Mouse (Mus musculus) thymus, postnatal 10 days (tissue): Measurements from ENCODE around the gene Ddias.
A peak's percentile ranks its signal among the peaks of the same experiment; 100 is the strongest.
"Not testable (repeated sequence)": the region's sequence is repeated elsewhere in the genome, so short reads cannot be mapped to it uniquely, and the experiment has no call there.

ENCODE experiments used
- DNase-seq, 2 experiments: peaks; one replicate each; pipeline ENCODE4 v3.0.0; 2021; ENCODE audit warnings: low spot score in 2 of 2

Gene Ddias

DNA sequence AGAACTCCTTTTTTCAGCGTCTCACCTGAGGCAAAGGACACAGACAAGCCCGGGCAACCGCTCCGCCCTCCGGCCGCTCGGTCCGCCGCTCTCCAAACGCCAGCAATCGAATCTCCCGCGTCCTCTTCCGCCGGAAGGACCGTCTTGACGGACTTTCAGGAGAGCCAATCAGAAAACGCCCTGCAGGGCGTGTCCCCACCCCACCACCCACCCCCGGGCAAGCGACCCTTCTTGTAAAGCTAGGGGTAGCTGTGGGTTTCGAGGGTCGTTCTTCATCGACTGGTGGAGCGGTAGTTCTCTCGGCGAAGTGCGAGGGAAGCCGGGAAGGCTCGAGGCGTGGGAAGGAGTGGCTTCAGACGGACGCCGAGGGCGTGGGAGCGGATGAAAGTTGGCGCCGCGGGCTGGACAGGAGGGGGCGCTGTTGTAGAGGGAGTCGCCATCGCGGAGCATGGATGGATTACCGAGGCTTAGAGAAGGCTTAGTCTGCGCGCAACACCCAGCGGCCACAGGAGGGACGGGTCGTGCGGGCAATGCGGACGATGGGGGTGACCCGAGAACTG is at the start of gene Ddias, which contains the start of gene Prcp:
TSS of gene Ddias (minus strand) at position 132 of the 560 bp plus-strand sequence.
TSS of gene Prcp (plus strand) at position 355 of the 560 bp plus-strand sequence.
- peak; percentile 87 to 93 for DNase-seq

DNA sequence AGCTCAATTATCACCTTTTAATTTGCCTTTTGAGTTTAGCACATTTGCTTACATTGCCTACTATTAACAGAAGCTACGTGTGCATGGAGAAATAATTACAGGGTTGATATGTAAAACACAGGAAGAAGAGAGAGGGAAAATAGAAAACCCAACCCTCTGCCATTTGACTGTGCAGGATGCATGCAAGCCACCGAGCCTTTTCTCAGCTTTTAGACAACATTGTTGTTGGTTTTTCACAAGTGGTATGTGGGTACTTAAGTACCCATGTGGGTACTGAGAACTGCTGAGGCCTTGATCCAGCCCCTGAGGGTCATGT is 46.8 kb upstream of the Ddias start:
- DNase-seq: no peak

DNA sequence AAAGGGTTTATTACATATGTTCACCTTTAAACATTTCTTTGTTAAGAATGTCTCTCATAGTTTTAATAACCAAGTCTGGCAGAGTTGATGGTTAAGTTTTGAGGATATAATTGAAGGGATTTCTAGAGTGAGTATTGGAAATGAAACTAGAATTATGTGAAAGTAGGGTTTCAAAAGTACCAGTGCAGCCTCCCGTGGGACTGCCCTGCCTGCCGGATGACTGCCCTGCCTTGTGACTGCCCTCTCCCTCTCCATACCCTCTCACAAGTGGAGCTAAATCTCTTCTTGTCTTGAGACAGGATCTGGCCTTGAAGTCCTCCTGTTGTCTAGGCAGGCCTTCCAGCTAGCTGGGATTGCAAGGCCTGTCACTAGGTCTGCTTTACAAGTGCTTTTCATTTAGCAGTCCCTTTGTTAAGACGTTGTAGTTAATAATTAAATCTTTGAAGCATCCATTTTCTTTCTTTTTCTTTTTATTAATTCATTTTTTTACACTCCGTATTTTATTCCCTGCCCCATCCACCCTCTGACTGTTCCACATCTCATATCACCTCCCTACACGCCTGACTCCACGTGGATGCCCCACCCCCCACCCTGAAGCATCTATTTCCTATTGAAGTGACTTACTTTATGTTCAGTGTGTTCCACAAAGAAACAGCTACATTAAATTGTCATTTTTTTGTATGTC is 46.3 kb upstream of the Ddias start:
- DNase-seq: no peak

DNA sequence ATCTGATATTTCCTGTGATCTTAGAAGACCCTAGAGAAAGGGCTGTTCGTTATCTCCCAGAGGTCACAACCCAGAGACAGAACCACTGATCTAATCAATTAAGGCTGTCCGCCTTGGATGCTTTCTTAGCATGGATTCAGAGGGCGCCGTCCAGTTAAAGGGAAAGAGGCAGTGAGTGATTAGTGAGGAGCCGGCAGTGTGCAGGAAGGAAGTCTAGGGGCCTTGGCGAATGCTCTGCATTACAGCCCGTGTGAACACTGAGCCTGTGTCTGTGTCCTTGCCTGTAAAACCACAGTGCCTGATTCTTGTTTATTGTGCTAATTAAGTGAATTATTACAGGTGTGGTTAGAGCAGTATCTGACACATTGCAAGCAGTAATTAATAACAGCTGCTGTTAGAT is 30.2 kb upstream of the Ddias start:
- DNase-seq: not testable (repeated sequence)

DNA sequence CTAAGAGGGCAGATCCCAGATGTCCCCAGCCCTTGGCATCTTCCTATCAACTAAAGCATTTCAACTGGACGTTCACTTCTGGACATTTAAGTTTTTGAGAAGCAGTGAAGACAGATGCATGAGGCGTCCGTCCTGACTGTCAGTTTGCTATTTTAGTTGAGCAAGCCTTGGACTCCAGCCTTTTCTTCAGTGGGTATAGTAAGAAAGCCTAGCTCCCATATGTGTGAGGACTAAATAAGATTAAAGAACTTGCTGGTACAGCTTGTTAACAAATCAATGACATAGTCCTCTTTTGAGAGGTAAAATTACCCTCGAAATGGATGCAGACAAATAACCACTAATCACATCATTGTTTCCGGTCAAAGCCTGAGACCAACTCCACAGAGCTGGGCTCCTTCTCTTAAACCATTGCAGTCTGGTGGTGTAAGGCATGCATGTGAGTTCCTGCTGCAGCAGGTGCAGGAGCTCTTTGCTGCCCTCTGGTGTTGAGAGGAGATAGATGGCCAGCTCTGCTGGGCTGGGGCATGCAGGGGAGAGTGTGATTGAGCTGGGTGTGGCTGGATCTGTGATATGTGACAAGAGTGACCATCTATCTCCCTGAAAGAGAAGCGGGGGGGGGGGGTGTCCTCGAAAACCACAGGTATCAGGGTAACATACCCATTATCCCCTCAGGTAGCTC is 29.5 kb upstream of the Ddias start:
- DNase-seq: peak; percentile 41 to 72

DNA sequence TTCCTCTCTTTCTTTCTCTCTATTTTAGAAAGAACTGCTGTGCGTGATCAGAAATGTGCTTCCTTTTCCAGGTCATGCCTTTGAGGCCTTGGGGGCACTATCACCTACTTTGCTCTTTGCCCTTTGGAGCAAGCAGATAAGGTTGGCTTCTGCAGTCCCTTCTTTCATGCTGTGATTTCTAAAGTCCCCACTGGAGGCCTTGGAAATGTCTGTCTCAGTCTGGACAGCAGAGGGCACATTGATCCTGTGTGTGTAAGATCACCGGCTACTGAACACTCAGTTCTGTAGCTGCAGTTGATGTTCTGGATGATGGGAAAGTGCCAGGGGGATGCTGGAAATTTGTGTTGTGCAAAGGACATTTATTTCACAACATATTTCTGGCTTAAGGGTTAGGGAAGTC is 23.0 kb upstream of the Ddias start:
- DNase-seq: no peak

DNA sequence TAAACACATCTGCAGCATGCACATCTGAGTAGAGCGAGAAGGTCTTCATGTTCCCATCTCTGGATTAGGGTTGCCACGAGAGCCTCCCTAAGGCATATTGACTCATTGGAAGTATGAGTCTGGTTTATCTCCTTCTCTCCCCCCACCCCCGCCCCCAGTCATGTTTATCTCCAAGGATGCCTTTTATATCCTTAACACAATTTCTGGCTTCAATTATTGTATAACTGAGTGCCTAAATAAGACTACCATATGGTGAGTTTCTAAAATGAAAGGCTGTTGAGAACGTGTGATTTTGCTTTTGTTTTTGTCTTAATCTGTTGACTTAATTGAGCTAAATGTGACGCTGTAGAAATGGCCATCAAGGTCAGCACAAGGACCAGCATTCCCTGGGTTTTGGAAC is 22.0 kb upstream of the Ddias start:
- DNase-seq: no peak

DNA sequence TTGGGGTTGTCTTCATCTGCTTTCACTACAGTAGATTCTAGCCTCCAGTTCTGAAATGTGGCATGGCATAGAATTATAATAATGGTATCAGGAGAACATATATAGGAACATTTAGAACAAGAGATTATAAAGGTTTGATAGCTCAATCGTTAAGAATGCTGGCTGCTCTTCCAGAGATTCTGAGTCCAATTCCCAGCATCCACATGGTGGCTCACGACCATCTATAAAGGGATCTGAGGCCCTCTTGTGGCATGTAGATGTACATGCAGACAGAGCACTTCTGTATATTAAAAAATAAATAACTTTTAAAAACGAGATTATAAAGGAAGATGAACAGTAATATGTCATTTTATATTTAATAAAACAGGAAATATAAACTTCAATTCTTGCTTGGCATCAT is 19.4 kb upstream of the Ddias start:
- no peak for DNase-seq

DNA sequence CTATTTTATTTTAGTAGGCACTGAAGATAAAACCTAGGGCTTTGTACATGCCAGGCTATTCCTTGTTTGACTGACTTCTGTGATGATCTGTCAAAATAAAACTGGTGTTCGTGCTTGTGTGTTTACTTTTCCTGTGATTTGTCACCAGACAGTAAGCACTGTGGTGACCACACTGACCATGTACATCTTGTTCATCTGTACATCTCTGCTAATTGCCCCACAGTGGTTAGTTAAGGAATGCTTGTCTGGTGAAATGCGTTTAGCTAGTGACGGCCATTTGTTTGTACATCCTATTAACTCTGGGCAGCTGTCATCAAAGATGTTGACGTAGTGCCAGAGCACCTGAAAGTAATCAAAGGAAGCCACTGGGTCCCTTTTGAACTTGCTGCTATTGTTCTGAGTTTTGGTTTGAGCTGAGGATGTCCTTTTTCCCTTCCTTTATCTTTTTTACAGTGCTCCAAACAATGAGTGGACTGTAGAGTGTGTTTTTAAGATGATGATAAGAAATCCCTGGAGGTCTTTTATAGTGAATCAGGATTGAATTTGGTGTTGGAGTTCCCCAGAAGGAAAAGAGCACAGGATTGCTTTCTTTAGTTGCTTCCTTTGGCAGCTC is 16.7 kb upstream of the Ddias start:
- no peak for DNase-seq

DNA sequence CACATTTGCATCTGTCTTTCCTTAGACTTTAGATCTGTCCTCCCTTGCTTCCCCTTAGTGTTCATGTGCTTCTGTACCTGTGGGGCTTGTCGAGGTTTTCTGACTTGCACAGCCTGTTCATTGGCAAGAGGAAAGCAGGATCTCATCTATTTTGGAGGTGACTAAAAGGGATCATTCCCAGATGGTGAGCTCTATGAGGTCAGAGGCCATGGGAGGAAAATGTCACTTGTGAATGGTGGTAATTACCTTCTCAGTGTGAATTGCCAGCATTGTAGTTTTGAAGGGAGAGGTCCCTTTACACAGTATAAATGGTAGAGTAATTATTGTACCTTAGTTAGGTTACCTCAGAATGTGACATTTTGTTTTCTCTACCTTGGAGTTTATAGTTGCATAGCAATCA is 16.2 kb upstream of the Ddias start:
- no peak for DNase-seq

DNA sequence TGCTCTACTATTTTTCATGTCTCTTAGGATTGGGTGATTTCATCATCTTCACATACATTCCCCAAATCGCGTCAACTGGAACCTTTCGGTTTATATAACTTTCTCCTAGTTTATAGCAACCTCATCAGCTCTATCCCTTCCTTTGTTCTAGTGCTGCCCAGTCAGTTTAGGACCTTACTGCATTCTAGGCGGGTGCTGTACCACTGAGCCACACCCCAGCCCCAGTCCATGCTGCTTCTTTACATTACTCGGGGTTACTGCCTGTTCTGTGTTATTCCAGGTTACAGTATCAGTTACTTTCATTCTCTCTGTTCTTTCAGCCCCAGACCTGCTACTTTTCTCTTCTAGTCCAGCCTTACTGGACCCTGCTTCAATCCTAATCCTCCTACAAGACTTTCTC is 13.2 kb upstream of the Ddias start:
- no peak for DNase-seq

DNA sequence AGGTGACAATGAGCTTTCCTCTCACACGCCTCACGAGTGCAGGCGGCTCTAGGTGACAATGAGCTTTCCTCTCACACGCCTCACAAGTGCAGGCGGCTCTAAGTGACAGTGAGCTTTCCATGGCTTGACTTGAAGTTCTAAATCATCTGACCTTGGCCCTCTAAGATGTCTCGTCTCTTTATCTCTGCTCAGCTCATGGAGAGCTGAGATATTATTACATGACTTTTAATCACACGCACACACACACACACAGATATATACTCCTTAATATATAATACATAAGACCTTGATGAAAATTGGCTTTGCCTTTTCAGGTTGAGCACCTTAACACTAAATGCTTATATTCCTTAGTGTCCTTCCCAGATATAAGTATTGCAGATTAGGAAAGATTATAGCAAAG is 12.8 kb upstream of the Ddias start:
- DNase-seq: no peak

DNA sequence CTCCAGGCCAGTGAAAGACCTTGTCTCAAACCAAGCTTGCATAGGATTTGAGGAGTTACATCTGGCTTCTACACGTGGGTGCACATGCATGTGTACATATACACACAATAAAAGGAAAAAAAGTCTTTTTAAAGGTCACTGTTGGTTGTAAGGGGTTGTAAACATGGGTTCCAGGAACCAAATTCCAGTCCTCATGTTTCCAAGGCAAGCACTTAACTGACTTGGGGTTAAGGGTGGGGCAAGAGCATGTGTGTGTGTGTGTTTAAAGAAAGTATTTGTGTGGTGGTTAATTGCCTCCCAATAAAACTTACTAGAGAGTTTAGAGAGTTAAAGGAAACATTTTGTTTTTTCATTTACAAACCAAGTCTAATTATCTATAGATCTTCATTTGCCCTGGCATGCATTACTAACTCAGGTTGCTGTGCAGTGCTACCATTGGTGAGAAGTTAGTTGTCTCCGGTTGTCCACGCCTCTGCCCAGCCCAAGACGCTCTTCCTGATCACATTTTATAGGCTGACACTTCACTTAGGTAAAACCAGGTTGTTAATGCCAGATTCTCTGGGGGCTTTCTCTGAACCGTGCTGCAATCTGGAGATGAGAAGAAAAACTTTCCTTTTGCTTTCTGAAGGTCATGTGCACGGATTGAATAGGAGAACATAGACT is 11.1 kb upstream of the Ddias start:
- no peak for DNase-seq

DNA sequence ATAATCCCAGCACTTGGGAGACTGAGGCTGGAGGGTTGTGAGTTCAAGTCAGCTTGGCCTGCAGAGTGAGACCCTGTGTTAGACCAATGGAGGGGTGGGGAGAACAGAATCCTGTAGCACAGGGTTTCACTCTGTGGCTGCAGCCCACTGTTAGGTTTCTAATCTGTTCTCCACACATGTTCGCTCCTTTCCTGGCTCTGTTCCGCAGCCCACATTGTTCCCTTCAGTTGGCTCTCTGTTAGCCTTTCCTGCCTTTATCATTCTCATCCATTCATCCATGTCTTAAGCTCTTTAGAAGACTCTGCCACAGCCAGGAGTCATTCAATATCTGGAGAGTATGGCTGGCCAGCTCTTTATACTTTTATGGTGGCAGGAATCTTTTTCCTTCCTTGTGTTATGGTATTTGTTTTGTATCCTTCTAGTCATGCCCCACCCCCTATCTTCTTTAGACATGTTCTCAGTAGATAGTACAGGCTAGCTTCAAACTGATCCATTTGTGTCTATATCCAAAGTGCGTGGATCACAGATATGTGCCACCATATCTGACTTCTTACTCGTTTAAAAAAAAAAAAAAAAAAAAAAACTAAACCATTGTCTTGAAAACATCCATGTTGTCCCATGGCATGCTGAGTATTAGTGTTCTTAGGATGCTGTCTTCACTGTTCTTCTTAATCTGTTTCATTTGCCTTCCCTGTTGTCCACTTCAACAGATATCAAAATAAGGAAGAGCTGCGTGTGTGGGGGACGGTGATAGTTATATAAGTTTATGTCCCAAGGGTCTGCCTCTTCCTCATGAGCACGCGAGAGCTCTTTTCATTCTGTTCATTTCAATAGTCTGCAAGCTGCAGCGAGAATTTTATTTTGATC is 10.0 kb upstream of the Ddias start:
- no peak for DNase-seq

DNA sequence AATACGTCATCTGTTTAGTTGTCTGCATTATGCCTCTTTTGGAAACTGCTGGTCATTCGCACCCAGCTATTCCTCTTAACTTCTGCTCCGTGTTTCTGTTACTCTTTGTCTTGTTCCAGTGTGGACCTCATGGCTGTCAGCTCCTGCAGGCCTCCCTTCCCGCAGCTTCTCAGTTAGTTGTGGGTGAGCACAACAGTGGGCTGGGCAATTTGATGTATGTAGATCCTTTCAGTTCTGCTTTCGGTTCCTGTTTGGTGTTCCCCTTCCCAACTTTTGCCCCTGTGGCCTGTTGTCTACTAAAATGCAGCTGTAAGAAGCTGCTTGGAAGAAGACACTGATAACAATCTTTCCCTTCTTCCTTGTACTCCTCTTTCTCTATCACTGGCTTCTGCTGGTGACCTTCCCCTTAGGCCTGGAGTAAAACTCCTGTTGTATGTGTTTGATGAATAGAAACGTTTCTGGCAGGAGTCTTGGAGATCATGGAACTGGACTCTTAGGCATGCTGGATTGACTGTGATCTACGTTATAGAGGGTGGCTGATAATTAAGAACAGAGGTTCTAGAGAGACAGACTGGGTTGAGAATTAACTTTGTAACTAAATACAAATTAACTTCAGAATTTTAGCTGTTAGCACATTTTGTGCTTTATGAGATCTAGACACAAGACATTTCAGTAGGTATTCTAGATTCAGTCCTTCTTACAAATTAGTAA is 4.7 kb upstream of the Ddias start:
- no peak for DNase-seq

DNA sequence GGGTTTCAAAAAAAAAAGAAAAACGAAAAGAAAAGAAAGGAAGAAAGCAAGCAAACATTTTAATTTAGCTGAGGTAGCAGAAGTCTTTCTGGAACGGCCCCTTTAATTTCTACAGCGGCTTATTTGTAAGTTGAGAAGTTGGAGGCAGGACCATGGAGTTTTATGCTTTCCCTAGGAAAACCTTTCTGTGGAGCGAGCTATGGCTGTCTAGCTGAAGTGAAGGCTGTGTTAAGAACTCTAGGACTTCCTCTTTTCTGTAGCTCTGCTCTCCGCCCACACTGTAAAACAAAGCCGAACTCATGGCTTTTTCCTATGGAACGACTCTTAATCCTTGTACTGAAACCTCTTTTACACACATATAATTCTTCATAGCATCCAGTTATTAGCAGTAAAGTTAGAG is 2.5 kb upstream of the Ddias start:
- DNase-seq: no peak

DNA sequence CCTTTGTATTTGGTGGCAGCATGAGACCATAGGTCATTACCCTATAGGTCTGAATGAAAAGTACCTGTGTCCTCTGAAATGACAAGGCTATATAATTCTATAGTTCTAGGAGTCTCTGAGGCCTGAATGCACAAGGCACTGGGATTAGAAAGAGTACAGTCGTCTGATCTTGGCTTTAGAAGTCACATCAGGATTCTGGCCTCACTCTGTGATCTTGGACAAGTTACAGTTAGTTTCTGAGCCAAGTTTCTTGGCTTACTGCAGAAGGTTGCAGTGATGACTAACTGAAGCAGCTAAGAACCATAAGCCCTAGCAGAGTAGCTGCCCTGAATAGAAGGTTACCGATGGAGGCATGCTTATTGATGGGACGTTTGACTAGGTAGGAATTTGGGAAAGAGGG is 2.0 kb upstream of the Ddias start:
- DNase-seq: no peak

DNA sequence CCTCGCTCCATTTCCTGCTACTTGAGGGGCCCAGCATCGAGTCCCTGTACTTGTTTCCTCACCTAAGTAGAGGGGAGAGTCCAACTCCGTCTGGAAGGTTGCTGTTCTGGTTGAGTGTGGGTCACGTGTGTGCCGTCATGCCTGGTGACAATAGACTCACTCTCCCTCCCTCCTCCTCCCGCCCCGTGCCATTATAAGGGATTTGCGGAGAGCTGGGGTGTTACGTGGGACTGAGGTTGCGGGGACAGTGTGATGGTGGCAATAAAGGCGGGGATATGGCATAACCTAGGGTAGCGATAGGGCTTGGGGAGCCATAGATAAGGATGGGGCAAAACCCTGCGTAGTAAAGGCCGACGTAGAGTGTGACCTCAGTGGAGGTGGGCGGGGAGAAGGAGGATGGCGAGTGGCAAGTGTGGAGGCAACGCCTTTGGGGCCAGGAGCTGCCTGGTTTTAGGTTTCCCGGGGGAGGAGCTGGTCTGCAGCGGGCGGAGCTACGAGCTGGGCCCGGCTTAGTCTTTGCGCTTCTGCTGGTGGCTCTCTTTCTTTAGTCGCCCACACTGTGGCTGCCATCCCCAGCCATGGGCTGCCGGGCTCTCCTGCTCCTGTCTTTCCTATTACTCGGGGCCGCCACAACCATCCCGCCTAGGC is 838 bp upstream of the Ddias start:
- peak; percentile 81 to 86 for DNase-seq

DNA sequence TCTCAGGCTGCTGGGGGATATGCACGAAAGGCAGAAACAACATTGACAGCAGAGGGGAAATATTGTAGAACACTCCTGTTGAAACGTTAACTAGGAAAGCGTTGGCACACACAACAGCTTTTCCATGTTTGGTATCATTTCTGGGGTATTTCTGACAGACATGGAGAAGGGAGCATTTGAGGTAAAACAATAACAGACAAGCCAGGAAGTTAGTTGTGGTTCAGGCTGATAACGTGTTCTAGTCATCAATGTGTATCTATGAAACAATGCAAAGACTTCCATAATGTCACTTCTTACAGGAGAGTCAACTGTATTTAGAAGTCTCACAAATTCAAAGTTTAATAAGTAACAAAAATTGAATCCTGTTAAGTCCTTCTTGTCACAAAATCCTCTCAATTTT is 2.5 kb downstream of the Ddias start:
- DNase-seq: no peak

DNA sequence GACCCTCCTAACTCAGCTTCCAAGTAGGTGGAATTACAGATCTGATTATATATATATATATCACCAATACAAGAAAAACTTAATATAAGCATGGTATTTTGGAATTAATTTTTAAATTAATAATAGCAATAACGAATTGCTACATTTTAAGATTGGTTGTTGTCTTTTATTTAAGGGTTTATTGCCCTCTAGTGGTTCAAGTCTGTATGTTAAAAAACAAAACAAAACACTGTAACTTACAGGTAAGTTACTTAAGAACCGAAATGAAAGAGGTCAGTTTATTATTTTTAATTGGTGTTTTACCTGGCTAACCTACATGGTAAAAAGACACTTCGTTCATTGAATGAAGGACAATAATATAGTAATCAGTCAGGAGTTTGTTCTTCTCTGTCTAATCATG is 3.9 kb downstream of the Ddias start:
- no peak for DNase-seq
